Mouse (Mus musculus) liver, postnatal 0 days (tissue): ENCODE results near the gene Pmp22. TPM values are rescaled to one million over a fixed set of nuclear protein-coding genes. Genes with fewer than 3 reads are reported as not detected.
A peak's percentile ranks its signal among the peaks of the same experiment; 100 is the strongest.

ENCODE experiments used
- ATAC-seq: fragments of 200-750 bp; cut with Nextera tagmentation; 2 replicates; pipeline ENCODE4 v1.8.0; 2017; ENCODE audit warnings: mild to moderate bottlenecking, moderate library complexity
- DNase-seq: peaks from one replicate; pipeline ENCODE4 v3.0.0-alpha.2; 2016
- H3K27ac ChIP-seq: fragments of 300-500 bp; sonication (generic); 2 replicates; pipeline ENCODE4 v1.5.1; 2014; ENCODE audit warnings: antibody characterized with exemption, moderate library complexity, mild to moderate bottlenecking, low read depth
- H3K27me3 ChIP-seq: fragments of 300-500 bp; sonication (generic); 2 replicates; pipeline ENCODE4 v1.6.1; 2014; ENCODE audit warnings: low read length, control low read depth, mixed read lengths; ENCODE audit not compliant: insufficient read depth
- H3K36me3 ChIP-seq: fragments of 300-500 bp; sonication (generic); replicated peaks from 2 replicates; pipeline ENCODE4 v1.6.1; 2014; ENCODE audit warnings: mild to moderate bottlenecking, control low read depth, low read length, moderate library complexity, mixed read lengths; ENCODE audit not compliant: insufficient read depth
- H3K4me1 ChIP-seq: fragments of 300-500 bp; sonication (generic); 2 replicates; pipeline ENCODE4 v1.6.1; 2014; ENCODE audit warnings: antibody characterized with exemption, mild to moderate bottlenecking, control low read depth; ENCODE audit not compliant: insufficient read depth
- H3K4me2 ChIP-seq: fragments of 300-500 bp; sonication (generic); 2 replicates; pipeline ENCODE4 v1.6.1; 2014; ENCODE audit warnings: low read depth, mild to moderate bottlenecking, low read length, moderate library complexity, mixed read lengths
- H3K4me3 ChIP-seq: fragments of 300-500 bp; sonication (generic); 2 replicates; pipeline ENCODE4 v1.5.1; 2014; ENCODE audit warnings: low read depth, low read length
- H3K9ac ChIP-seq: fragments of 300-500 bp; sonication (generic); replicated peaks from 2 replicates; pipeline ENCODE4 v1.6.1; 2014; ENCODE audit warnings: mild to moderate bottlenecking, moderate library complexity
- H3K9me3 ChIP-seq: fragments of 300-500 bp; sonication (generic); 2 replicates; pipeline ENCODE4 v1.6.1; 2016; ENCODE audit warnings: mild to moderate bottlenecking, control low read depth, low read length, mixed read lengths
- CTCF ChIP-seq: sonication (generic); IDR thresholded peaks from 2 replicates; pipeline ENCODE4 v1.5.1; 2016; ENCODE audit warnings: antibody characterized with exemption, low read depth
- EP300 ChIP-seq: IDR thresholded peaks from 2 replicates; pipeline ENCODE4 v1.6.1; 2016; ENCODE audit warnings: antibody characterized with exemption, low read depth, mild to moderate bottlenecking
- WGBS: fragments of 180-500 bp; shearing (Covaris S2); extraction: QIAGEN DNeasy Blood & Tissue Kit; methylation state at CpG from one replicate; pipeline ENCODE4 v1.1.7; 2014; ENCODE audit not compliant: insufficient replicate concordance; 5-methylcytosine and 5-hydroxymethylcytosine counted together
- polyA plus RNA-seq: library from polyadenylated mRNA; unstranded; fragments of >200 nt; fragmentation: Nextera tagmentation; extraction: Ambion mirVana; gene quantifications from 2 replicates; pipeline ENCODE4 v1.2.1, GENCODE M21; 2015

Pmp22 gene
- 12.1 and 12.9 TPM in 2 replicates for polyA plus RNA-seq

- WGBS = 45% methylated on average over 2 of the region's 2 CpGs
- H3K27ac ChIP-seq = no peak within 1 kb of the TSS
- DNase-seq (no peak), ATAC-seq (no peak)
- H3K36me3 ChIP-seq = no peaks in the 10 kb centered on the region
- H3K4me1 ChIP-seq = peaks cover 6% of the 10 kb centered on the region; the same call in 1 of the 2 replicates
- peaks cover 17% of the 10 kb centered on the region for H3K27me3 ChIP-seq
- no peaks in the 10 kb centered on the region for H3K9me3 ChIP-seq
- no peak within 1 kb of the TSS for H3K4me2 ChIP-seq
- H3K4me3 ChIP-seq = no peak within 1 kb of the TSS
- no peak within 1 kb of the TSS for H3K9ac ChIP-seq
- no peak for TF ChIP-seq CTCF
- TF ChIP-seq EP300 = no peak
These were observed at the start of gene Pmp22 for GRCm38 (mm10) chr11:63128784-63129183. Gene Pmp22, plus strand, starts transcription at chr11:63128982.

GRCm38 (mm10) chr11:63084536-63084935 lies 44.2 kb upstream of the Pmp22 start:
- no peaks in the 10 kb centered on the region for H3K4me1 ChIP-seq
- no peak for ATAC-seq
- H3K27me3 ChIP-seq = no peaks in the 10 kb centered on the region
- TF ChIP-seq CTCF (peak; percentile 27; the same call in 1 of the 2 replicates), EP300 (no peak)
- H3K9ac ChIP-seq = no peak overlapping the region
- 70% methylated on average over 3 of the region's 3 CpGs for WGBS
- no peak for DNase-seq
- no peak overlapping the region for H3K4me3 ChIP-seq
- no peak overlapping the region for H3K4me2 ChIP-seq
- peaks cover 3% of the 10 kb centered on the region; the same call in 1 of the 2 replicates for H3K9me3 ChIP-seq
- no peak overlapping the region for H3K27ac ChIP-seq
- H3K36me3 ChIP-seq = no peaks in the 10 kb centered on the region

- no peak overlapping the region for H3K27ac ChIP-seq
- ATAC-seq (no peak), DNase-seq (no peak)
- no peaks in the 10 kb centered on the region for H3K36me3 ChIP-seq
- no peaks in the 10 kb centered on the region for H3K27me3 ChIP-seq
- H3K9me3 ChIP-seq = peaks cover 3% of the 10 kb centered on the region; the same call in 1 of the 2 replicates
- H3K4me1 ChIP-seq = no peaks in the 10 kb centered on the region; the same call in 1 of the 2 replicates
- no peak overlapping the region for H3K4me3 ChIP-seq
- H3K4me2 ChIP-seq = no peak overlapping the region
- 84% methylated on average over 6 of the region's 6 CpGs for WGBS
- TF ChIP-seq EP300 (no peak), CTCF (no peak)
- no peak overlapping the region for H3K9ac ChIP-seq
These were observed 40.1 kb upstream of the Pmp22 start for GRCm38 (mm10) chr11:63088672-63089071.

- DNase-seq (no peak), ATAC-seq (no peak)
- Histone ChIP-seq H3K4me1 (no peaks in the 10 kb centered on the region; the same call in 1 of the 2 replicates), H3K36me3 (no peaks in the 10 kb centered on the region), H3K4me2 (no peak overlapping the region), H3K27ac (no peak overlapping the region), H3K4me3 (no peak overlapping the region), H3K9me3 (no peaks in the 10 kb centered on the region), H3K9ac (no peak overlapping the region), H3K27me3 (no peaks in the 10 kb centered on the region)
- WGBS = 38% methylated on average over 4 of the region's 4 CpGs
- TF ChIP-seq EP300 = no peak
These were observed 38.6 kb upstream of the Pmp22 start for GRCm38 (mm10) chr11:63090210-63090609.

- no peak for ATAC-seq
- no peak for DNase-seq
These were observed 37.8 kb upstream of the Pmp22 start for GRCm38 (mm10) chr11:63090986-63091385.

GRCm38 (mm10) chr11:63092271-63092670 lies 36.5 kb upstream of the Pmp22 start:
- no peaks in the 10 kb centered on the region; the same call in 1 of the 2 replicates for H3K4me1 ChIP-seq
- TF ChIP-seq EP300 = no peak
- TF ChIP-seq CTCF = no peak
- H3K27me3 ChIP-seq = no peaks in the 10 kb centered on the region
- no peak overlapping the region for H3K27ac ChIP-seq
- H3K4me2 ChIP-seq = no peak overlapping the region
- H3K9ac ChIP-seq = no peak overlapping the region
- WGBS = 44% methylated on average over 5 of the region's 5 CpGs
- ATAC-seq (no peak), DNase-seq (no peak)
- H3K36me3 ChIP-seq = no peaks in the 10 kb centered on the region
- H3K4me3 ChIP-seq = no peak overlapping the region
- H3K9me3 ChIP-seq = no peaks in the 10 kb centered on the region

More at GRCm38 (mm10) chr11:63090986-63091385, 37.8 kb upstream of the Pmp22 start:
- WGBS = 77% methylated on average over 6 of the region's 6 CpGs
- H3K27me3 ChIP-seq = no peaks in the 10 kb centered on the region
- no peak for TF ChIP-seq EP300
- TF ChIP-seq CTCF = no peak
- no peak overlapping the region for H3K9ac ChIP-seq
- H3K4me2 ChIP-seq = no peak overlapping the region
- H3K4me1 ChIP-seq = no peaks in the 10 kb centered on the region; the same call in 1 of the 2 replicates
- no peaks in the 10 kb centered on the region for H3K36me3 ChIP-seq
- H3K27ac ChIP-seq = no peak overlapping the region
- H3K4me3 ChIP-seq = no peak overlapping the region
- H3K9me3 ChIP-seq = no peaks in the 10 kb centered on the region

- H3K4me1 ChIP-seq = no peaks in the 10 kb centered on the region; the same call in 1 of the 2 replicates
- DNase-seq = no peak
- H3K4me2 ChIP-seq = no peak overlapping the region
- no peak overlapping the region for H3K9ac ChIP-seq
- ATAC-seq = no peak
- no peaks in the 10 kb centered on the region for H3K36me3 ChIP-seq
- H3K27ac ChIP-seq = no peak overlapping the region
- WGBS = 72% methylated on average over 5 of the region's 5 CpGs
- TF ChIP-seq EP300 = no peak
- TF ChIP-seq CTCF = no peak
- no peaks in the 10 kb centered on the region for H3K9me3 ChIP-seq
- H3K27me3 ChIP-seq = no peaks in the 10 kb centered on the region
- no peak overlapping the region for H3K4me3 ChIP-seq
These were observed 35.2 kb upstream of the Pmp22 start for GRCm38 (mm10) chr11:63093601-63094000.
